Mouse (Mus musculus): ENCODE data around the gene Pex12.
A peak's percentile ranks its signal among the peaks of the same experiment; 100 is the strongest.
"Not testable (repeated sequence)": the region's sequence is repeated elsewhere in the genome, so short reads cannot be mapped to it uniquely, and the experiment has no call there.

Gene Pex12

DNA sequence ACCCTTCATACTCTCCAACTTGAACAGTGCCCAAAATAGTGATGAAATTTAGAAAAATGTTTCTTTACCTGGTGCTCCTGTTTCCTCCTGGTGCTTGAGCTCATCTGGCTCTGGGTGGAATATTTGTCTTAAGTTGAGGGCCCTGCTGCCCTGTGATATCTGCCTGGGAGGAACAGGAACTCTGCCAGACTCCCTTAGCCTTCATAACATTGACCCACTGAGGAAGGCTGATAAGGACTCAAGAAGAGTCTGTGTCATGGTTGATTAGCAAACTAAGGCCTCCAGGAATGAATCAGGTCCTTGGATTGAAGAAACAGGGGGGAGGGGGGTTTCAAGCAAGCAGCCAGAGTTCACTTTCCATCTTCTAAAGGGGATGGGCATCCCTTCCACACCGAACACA lies 15.8 kb downstream of the Pex12 start, which contains the start of gene Slfn14:
Slfn14 (minus strand) TSS at position 161 of the 400 bp plus-strand sequence.
- no peak for DNase-seq

DNA sequence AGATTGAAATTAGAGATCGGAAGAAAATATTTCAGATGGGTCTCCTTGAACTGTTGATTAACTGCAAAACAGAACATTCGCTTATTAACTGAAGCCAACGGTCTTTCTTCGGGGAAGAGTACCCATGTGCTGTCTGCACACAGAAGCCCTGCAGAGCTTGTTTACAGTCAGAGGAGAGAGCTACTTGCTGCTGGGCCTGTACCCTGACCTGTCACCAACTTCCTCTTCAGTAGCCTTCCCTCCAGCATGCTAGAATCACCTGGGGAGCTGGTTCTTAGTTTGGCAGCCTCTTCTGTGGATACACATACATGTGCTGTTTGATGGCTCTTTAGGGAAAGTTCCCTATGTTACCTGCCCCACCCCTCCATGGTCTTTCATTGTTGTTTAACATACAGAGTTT lies 16.8 kb downstream of the Pex12 start:
- DNase-seq: no peak

DNA sequence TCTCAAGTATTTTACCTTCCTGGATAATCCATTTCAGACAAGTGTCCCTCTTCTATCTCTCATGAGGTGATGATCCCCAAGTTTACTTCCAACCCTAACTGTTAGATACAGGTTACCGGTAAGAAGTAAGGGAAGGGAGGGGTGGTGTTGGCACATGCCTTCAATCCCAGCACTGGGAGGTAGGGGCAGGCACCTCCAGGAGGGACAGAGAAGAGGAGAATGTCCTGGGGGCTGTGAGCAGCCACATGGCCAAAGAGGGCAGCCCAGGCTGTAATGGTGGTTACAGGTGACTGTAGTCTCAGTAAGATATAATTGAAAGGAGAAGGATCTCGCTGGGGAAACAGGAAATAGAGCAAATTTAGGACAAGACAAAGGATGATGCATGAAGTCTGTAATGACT lies 20.3 kb downstream of the Pex12 start:
- no peak for DNase-seq

DNA sequence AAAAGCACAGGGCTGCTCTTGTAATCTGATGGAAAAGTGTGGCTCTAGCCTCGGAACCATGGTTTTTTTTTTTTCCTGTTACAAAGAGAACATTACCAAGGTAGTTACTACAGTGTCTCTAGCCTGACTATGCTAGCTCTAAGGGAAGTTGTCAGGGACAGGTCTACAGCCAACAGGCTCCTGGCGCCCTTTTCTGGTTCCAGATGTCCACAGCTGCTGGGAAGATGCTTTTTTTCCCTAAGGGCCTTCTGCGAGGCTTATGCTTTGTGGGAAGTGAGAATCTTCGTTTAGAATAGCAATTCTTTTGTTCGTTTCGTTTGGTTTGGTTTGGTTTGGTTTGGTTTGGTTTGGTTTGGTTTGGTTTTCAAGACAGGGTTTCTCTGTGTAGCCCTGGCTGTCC lies 22.7 kb downstream of the Pex12 start:
- peak in 1 of 2 experiments; percentile 41 for DNase-seq

DNA sequence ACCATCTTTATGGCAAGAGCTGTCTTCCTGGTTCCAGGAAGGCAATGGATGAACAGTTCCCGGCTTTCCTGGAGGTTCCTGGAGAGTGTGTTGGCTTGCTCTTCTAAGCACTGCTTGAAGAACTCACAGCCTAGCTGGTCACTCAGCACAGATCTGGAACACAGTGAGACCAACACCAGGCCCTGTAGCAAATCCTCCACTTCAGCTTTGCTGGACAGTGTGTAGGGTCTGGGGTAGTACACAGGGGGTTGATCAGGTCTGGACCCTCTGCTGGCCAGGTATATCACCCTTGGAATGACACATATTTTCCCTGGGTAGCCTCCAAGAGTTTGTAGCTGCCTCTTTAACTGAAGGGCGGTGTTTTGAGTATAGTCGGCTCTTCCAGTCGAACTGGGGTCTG lies 23.4 kb downstream of the Pex12 start:
- no peak for DNase-seq

DNA sequence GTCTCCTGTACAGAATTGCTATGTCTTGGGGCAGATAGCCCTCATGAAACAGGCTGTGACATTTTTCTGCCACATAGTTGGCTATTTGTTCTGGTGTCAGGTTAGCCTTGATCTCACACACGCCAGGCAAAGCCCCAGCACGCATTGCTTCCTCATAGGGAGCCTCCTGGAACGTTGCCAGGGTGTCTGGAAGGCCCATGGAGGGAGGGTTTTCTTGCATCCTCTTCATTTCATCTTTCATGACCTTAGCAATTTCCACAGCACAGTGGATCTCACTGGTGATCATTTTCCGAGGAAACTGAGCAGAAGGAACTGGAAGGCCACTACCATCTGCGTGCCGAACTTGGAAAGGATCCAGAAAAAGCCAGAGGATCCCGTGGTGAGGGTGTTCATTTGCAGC lies 26.1 kb downstream of the Pex12 start:
- DNase-seq: no peak

DNA sequence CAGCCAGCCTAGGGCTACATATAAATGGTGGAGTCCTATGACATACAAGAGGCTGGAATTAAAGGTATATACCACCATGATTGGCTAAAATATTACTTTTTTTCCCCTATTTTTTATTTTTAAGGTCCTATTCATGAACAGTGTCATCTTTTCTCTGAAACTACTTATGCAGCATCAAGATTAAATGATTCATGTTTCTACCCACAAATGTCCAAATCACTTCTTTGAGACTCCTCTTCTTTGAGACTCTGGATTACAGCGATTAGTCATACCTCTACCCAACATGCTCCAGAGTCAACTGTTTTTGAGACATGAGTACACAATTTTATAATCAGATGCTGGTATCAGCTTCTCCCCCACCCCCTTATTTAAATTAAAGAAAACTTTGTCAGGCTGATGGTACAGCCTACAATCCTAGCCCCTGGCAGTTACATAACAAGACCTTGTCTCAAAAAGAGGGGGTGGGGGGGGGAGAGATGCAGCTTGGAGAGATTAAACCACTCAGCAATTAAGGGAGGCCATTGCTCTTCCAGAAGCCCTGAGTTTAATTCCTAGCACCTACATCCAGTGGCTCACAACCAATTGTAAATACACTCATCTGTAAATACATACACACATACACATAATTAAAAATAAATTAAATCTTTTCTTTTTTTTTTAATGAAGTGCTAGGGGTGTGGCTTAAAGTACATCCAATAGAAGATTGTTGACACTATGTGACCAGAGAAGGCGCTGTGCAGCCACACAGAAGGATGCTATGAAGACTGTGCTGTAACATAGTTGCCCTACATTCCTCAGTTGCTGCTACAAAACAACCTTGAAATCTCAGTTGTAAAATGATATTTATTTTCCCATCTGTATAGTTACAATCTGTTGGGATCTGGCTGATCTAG lies 30.2 kb downstream of the Pex12 start:
- peak in 1 of 2 experiments; percentile 22 for DNase-seq

DNA sequence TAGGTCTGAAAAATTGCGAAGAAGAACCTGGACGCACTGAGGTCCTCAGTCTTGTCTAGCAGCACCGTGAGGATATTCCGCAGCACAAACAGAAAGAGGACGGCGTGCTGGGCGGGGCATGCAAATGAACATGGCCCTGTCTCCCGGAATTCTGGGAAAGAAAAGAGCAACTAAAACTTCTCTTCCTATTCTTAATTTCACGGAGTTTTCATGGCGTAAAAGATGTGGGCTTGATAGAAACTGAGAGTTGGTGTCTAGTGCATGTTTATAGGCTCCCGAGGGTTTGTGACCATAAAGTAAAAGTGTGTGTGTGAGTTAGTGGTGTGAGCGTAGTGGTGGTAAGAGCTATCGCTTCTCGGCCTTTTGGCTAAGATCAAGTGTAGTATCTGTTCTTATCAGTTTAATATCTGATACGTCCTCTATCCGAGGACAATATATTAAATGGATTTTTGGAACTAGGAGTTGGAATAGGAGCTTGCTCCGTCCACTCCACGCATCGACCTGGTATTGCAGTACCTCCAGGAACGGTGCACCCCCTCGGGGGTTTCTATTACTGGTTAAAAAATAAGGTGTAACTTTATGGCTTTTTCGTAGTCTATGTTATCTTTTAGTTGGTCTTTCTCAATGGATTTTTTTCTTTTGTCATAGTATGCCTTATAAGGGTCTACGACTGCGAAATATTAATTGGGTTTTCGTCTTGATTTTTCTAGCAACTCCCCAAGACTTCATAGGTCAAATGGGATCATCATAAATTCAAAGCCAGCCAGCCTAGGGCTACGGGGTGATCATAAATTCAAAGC lies 31.0 kb downstream of the Pex12 start:
- DNase-seq: peak; percentile 79 to 84

DNA sequence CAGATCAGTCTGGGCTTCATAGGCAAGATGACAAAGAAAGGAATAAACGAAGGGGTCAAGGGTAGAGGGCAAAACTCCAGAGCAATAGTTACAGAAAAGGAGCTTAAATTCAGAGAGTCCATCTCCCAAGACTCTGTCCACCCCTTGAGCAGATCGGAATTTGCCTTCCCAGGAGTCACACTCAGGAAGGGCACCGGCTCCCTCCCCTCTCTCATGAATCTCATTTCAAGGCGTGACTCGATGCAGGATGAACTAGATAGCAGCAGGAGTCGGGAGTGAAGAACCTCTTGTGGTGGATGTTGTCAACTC lies 31.6 kb downstream of the Pex12 start:
- no peak for DNase-seq

DNA sequence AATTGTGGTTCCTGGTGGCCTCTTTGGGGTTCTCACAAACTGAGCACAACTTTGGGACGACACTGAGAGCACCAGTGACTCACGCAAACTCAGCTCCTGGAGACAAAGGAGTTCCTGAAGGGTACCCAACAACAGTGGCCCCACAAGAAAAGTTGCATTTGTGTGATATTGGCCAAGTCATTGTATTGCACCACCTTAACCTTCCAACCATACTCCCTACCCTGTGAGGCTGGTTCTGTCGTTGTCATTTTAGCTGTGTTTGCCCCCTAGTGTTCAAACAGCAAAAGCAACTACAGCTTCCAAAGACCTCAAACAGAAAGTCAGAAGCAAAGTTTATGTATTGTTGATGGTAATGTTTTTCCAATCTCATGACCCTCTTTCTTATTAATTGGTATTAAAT lies 39.2 kb downstream of the Pex12 start:
- no peak for DNase-seq

DNA sequence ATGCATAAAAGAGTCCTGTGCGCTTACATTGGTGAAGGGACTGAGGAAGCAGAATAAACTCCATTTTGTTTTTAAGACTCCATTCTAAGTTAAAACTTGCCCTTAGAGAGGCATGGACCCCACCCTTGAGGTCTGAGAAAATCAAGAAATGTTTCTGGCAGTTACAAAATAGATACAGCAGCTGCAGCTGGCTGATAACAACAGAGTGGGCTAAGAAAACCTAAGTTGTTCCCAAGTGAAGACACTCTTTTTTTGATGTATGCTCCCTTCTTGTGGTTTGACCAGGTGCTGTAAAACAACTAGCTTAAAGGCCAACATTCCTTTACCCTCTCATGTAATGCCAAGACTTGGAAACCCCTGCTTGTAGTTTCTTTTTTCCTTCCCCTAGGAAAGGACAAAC lies 39.7 kb downstream of the Pex12 start:
- DNase-seq: no peak

DNA sequence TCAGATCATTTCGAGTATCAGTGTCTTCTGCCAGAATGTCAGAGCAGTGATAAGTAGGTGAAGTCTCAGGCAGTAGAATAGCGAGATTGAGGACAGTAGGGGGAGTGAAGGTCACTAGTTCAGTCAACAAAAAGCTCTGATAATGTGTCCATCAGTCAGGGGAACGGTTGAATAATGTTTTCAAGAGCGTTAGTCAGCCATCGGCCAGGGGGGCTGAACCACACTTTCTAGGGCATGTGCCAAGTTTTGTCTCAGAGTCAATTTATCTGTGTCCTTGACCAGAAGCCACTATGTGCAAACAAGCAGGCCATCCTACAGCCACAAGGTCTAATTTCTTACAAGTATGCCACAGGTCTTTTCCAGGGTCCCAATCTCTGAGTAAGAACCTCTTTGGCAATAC lies 45.2 kb downstream of the Pex12 start:
- not testable (repeated sequence) for DNase-seq

Data from lung, postnatal 4 days (tissue).